Mouse (Mus musculus) thymus, adult 2 months (tissue): Measurements from ENCODE around the gene Cpe. TPM values are rescaled to one million over a fixed set of nuclear protein-coding genes. Genes with fewer than 3 reads are reported as not detected.

Source experiments
- DNase-seq: peaks from one replicate; pipeline ENCODE4 v3.0.0; 2021
- H3K27ac ChIP-seq: fragments of 200-500 bp; 2 replicates; pipeline ENCODE4 v1.5.1; 2012; ENCODE audit warnings: low read length, control low read depth; ENCODE audit not compliant: control insufficient read depth, insufficient read depth
- H3K27me3 ChIP-seq: fragments of 200-500 bp; 2 replicates; pipeline ENCODE4 v1.6.1; 2012; ENCODE audit warnings: mild to moderate bottlenecking, low read length, moderate library complexity, mixed read lengths; ENCODE audit not compliant: control insufficient read depth, insufficient read depth
- H3K36me3 ChIP-seq: fragments of 200-500 bp; 2 replicates; pipeline ENCODE4 v1.6.1; 2012; ENCODE audit warnings: mild to moderate bottlenecking, low read length, moderate library complexity; ENCODE audit not compliant: control insufficient read depth, insufficient read depth
- H3K4me1 ChIP-seq: fragments of 200-500 bp; replicated peaks from 2 replicates; pipeline ENCODE4 v1.6.1; 2012; ENCODE audit warnings: low read length; ENCODE audit not compliant: control insufficient read depth, insufficient read depth
- H3K4me3 ChIP-seq: fragments of 200-500 bp; 2 replicates; pipeline ENCODE4 v1.5.1; 2012; ENCODE audit warnings: mild to moderate bottlenecking, low read length, control low read depth, moderate library complexity; ENCODE audit not compliant: control insufficient read depth, insufficient read depth
- CTCF ChIP-seq: fragments of 200-500 bp; IDR thresholded peaks from 2 replicates; pipeline ENCODE4 v1.5.1; 2012; ENCODE audit warnings: mild to moderate bottlenecking, control low read depth, low read length, moderate library complexity, borderline replicate concordance; ENCODE audit not compliant: control insufficient read depth, poor library complexity, insufficient read depth; ENCODE audit errors: extremely low read depth
- POLR2A ChIP-seq: fragments of 200-500 bp; IDR thresholded peaks from 2 replicates; pipeline ENCODE4 v1.6.1; 2012; ENCODE audit warnings: mild to moderate bottlenecking, low read length, control low read depth, moderate library complexity; ENCODE audit not compliant: control insufficient read depth, poor library complexity, insufficient read depth; ENCODE audit errors: extremely low read depth
- WGBS: fragments of 180-500 bp; shearing (Covaris S2); methylation state at CpG from one replicate; pipeline ENCODE4 v1.1.7; 2018; 5-methylcytosine and 5-hydroxymethylcytosine counted together
- polyA plus RNA-seq: library from polyadenylated mRNA; depleted of rRNA; stranded (reverse); fragments of >200 nt; gene quantifications from 2 replicates; pipeline ENCODE4 v1.2.3, GENCODE M21; 2012

Cpe gene
- polyA plus RNA-seq, 1 experiment = 9.8 TPM

DNA sequence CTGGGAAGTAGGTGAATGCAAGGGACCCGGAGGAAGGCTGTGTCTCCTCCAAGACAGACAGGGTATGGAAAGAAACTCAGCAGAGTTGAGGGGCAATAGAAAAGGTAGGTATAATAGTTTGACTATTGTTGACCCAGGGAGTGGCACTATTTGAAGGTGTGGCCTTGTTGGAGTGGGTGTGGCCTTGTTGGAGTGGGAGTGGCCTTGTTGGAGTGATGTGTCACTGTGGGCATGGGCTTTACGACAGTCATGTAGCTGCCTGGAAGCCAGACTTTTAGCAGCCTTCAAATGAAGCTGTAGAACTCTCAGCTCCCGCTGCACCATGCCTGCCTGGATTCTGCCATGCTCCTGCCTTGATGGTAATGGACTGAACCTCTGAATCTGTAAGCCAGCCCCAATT lies 76.3 kb downstream of the Cpe start:
- TF ChIP-seq CTCF (no peak), POLR2A (no peak)
- 81% methylated on average over 3 of the region's 3 CpGs for WGBS

DNA sequence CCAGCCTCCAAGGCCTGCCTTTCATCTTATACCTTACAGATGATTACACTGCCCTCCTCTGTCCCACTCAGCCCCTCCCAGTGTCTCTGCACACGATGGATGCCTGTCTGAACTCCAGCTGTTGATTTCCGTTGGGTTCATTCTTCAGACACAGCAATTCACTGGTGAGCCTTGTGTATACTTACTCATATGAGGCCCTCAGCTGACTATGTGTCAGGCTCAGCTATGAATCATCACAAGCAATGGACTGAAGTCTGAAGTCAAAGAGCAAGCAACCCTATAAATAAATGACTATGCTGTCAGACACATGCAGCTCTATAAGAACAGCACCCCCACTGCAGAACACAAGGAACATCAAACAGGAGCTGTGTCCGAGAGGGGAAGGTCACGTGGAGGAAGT lies 77.4 kb downstream of the Cpe start:
- DNase-seq = no peak
- H3K36me3 ChIP-seq = no peaks in the 10 kb centered on the region
- WGBS = 81% methylated on average over 4 of the region's 4 CpGs

More for the DNA sequence above, 76.3 kb downstream of the Cpe start:
- no peaks in the 10 kb centered on the region for H3K27me3 ChIP-seq
- no peak for DNase-seq
- H3K4me3 ChIP-seq = no peak overlapping the region
- H3K4me1 ChIP-seq = no peaks in the 10 kb centered on the region
- no peak overlapping the region for H3K27ac ChIP-seq
- no peaks in the 10 kb centered on the region for H3K36me3 ChIP-seq

DNA sequence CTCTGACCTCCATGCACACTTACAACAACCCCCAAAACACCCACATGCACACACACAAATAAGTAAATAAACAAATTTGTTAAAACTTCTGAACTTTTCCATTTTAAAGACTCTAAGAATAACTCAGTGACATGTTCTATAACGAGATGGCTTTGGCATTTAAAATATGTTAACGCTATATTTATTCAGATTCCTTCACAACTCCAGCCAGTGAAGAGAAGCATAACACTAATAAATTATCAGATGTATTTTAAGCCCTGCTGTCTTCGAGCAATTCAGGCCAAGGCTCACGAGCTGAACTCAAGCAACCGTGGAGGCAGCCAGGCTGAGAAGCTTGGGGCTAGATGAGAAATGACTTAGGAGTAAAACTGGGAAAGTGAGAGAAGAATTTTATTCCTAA lies 79.2 kb downstream of the Cpe start:
- no peaks in the 10 kb centered on the region for H3K36me3 ChIP-seq
- WGBS = 91% methylated on average over 5 of the region's 5 CpGs
- H3K4me1 ChIP-seq = no peaks in the 10 kb centered on the region
- no peak overlapping the region for H3K27ac ChIP-seq
- TF ChIP-seq CTCF = no peak
- no peak for TF ChIP-seq POLR2A
- DNase-seq = no peak
- no peak overlapping the region for H3K4me3 ChIP-seq
- no peaks in the 10 kb centered on the region for H3K27me3 ChIP-seq

More for the DNA sequence above, 77.4 kb downstream of the Cpe start:
- no peaks in the 10 kb centered on the region for H3K4me1 ChIP-seq
- TF ChIP-seq CTCF (no peak), POLR2A (no peak)
- H3K4me3 ChIP-seq = no peak overlapping the region
- no peak overlapping the region for H3K27ac ChIP-seq
- H3K27me3 ChIP-seq = no peaks in the 10 kb centered on the region

DNA sequence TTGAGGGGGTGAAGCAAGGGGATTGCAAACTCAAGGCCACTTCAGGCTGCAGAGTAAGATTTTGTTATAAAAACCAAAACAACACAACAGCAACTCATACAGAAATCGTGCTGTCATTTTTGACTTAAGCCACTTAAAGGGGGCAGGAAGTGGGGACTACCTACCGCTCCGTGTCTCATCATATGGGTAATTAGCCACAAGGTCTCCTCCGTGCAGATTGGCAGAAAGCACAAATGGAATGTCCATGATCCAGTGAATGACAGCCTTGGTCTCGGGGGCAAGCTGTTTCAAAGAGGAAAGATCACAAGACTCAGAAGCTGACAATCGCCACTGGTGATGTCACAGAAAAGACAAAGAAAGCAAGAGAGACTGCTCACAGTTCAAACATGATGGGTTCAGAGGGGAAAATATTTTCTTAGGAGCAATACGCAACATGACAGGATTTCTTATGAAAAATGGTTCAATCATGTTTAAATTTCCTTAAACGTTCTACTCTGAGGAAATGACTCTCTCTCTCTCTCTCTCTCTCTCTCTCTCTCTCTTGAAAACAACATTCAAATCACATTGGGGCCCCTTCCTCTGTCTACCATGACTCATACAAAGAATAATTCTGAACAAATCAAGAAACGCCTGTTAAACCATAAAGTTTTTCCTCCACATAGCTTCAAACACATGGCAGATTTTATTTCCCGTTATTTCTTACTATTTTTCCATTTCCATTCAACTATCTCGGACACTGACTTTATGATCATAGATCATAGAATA lies 81.5 kb downstream of the Cpe start:
- no peaks in the 10 kb centered on the region for H3K4me1 ChIP-seq
- 58% methylated on average over 11 of the region's 11 CpGs for WGBS
- H3K27me3 ChIP-seq = no peaks in the 10 kb centered on the region
- H3K36me3 ChIP-seq = no peaks in the 10 kb centered on the region
- H3K4me3 ChIP-seq = no peak overlapping the region
- TF ChIP-seq POLR2A (no peak), CTCF (no peak)
- no peak for DNase-seq
- H3K27ac ChIP-seq = no peak overlapping the region

DNA sequence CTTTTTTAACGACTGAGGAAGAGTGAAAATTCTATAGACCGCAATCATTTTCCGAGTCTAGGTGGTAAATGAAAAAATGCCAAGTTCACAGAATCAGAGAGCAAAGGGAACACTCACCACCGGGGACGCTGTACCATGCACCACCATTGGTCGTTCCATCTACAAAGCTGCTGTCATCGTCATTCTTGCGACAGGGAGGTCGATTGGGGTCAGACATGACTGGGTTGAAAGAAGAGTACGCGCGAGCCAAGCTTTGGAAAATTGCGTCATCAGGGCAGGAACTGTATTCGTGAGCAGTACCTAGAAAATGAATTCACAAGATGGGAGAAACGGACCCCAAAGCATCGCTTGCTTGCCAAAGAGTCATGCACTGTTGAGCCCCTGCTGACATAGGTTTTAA lies 83.9 kb downstream of the Cpe start:
- no peak for DNase-seq
- Histone ChIP-seq H3K36me3 (no peaks in the 10 kb centered on the region), H3K4me1 (no peaks in the 10 kb centered on the region), H3K27me3 (no peaks in the 10 kb centered on the region), H3K4me3 (no peak overlapping the region), H3K27ac (no peak overlapping the region)
- TF ChIP-seq CTCF = no peak
- TF ChIP-seq POLR2A = no peak
- 95% methylated on average over 16 of the region's 16 CpGs for WGBS

DNA sequence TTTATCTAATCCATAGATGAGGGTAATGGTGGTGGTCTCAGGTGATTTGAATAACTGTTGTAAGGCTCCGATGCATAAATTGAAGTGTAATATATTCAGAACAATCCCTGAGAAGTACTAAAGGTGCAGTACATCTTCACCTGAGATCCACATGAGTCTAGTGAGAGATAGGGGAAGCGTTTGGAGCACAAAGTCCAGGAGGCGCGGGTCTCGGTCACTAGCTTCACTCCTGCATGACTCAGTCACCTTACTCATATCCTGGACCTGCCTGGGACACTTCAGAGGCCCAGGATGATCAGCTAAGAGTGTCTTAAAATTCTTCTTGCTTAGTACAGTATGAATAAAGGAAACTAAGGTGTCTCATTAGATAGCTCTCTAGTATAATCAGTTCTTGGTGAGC lies 86.8 kb downstream of the Cpe start:
- H3K27me3 ChIP-seq = no peaks in the 10 kb centered on the region
- WGBS = 97% methylated on average over 5 of the region's 5 CpGs
- TF ChIP-seq CTCF = no peak
- no peak for TF ChIP-seq POLR2A
- H3K36me3 ChIP-seq = no peaks in the 10 kb centered on the region
- no peak for DNase-seq
- H3K27ac ChIP-seq = no peak overlapping the region
- no peak overlapping the region for H3K4me3 ChIP-seq
- H3K4me1 ChIP-seq = no peaks in the 10 kb centered on the region

DNA sequence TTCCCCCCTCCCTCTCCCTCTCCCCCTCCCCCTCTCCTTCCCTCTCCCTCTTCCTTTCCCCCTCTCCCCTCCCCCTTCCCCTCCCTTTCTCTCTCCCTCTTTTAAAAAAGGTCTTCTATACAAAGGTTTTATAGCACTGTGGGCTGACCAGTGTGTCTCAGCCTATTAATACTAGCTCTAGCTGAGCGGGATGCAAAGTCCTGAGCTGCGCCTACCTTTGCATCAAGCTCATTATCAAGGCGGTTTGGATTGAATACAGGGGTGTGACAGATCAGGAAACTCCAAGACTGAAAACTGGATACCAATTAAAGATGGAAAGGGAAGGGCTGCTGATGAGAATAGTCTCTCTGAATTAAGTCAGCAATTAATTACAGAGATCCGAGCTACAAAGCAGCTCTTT lies 94.6 kb downstream of the Cpe start:
- Histone ChIP-seq H3K27ac (no peak overlapping the region), H3K36me3 (no peaks in the 10 kb centered on the region), H3K4me3 (no peak overlapping the region), H3K4me1 (no peaks in the 10 kb centered on the region), H3K27me3 (no peaks in the 10 kb centered on the region)
- no peak for TF ChIP-seq CTCF
- no peak for TF ChIP-seq POLR2A
- WGBS = 89% methylated on average over 4 of the region's 4 CpGs
- DNase-seq = no peak
